Mouse (Mus musculus) MEL (cell line): Measurements from ENCODE around the gene Smap1. TPM values are rescaled to one million over a fixed set of nuclear protein-coding genes. Genes with fewer than 3 reads are reported as not detected.

Source experiments
- DNase-seq: peaks from one replicate; pipeline ENCODE4 v3.0.0; 2011; ENCODE audit warnings: low read depth, low spot score
- H3K27ac ChIP-seq: 2 replicates; pipeline ENCODE4 v1.5.1; 2012; ENCODE audit warnings: low read depth, mild to moderate bottlenecking, control low read depth, low read length, moderate library complexity; ENCODE audit not compliant: control insufficient read depth
- H3K27me3 ChIP-seq, 2 experiments: fragments of 150-350 bp in 1 of 2; sonication (generic) in 1 of 2; 2 replicates each; pipeline ENCODE4 v1.6.1; 2012; ENCODE audit warnings: low read length in 2 of 2, mild to moderate bottlenecking in 2 of 2, improper control_type of control experiment in 1 of 2, moderate library complexity in 1 of 2; ENCODE audit not compliant: insufficient read depth in 2 of 2, control insufficient read depth in 1 of 2
- H3K36me3 ChIP-seq, 2 experiments: 2 replicates each; pipeline ENCODE4 v1.6.1; 2012 to 2014; ENCODE audit warnings: low read length in 2 of 2, improper control_type of control experiment in 1 of 2, inconsistent platforms in 1 of 2, mild to moderate bottlenecking in 1 of 2; ENCODE audit not compliant: insufficient read depth in 2 of 2, control insufficient read depth in 1 of 2
- H3K4me1 ChIP-seq, 2 experiments: fragments of 150-350 bp in 1 of 2; sonication (generic) in 1 of 2; 2 replicates each; pipeline ENCODE4 v1.6.1; 2012; ENCODE audit warnings: low read length in 2 of 2, improper control_type of control experiment in 1 of 2, mild to moderate bottlenecking in 1 of 2; ENCODE audit not compliant: insufficient read depth in 2 of 2, control insufficient read depth in 1 of 2
- H3K4me3 ChIP-seq, 2 experiments: fragments of 150-350 bp in 1 of 2; sonication (generic) in 1 of 2; 2 replicates each; pipeline ENCODE4 v1.5.1; 2012; ENCODE audit warnings: low read depth in 2 of 2, low read length in 2 of 2, mild to moderate bottlenecking in 2 of 2, moderate library complexity in 2 of 2, control low read depth in 1 of 2, improper control_type of control experiment in 1 of 2; ENCODE audit not compliant: control insufficient read depth in 1 of 2, insufficient read depth in 1 of 2
- H3K79me2 ChIP-seq: 2 replicates; pipeline ENCODE4 v1.6.1; 2012; ENCODE audit warnings: mild to moderate bottlenecking, low read length, moderate library complexity; ENCODE audit not compliant: control insufficient read depth, poor library complexity, insufficient read depth
- H3K9ac ChIP-seq: 2 replicates; pipeline ENCODE4 v1.6.1; 2012; ENCODE audit warnings: low read depth, mild to moderate bottlenecking, control low read depth, low read length, moderate library complexity; ENCODE audit not compliant: control insufficient read depth, poor library complexity, severe bottlenecking
- H3K9me3 ChIP-seq: fragments of 150-350 bp; sonication (generic); replicated peaks from 2 replicates; pipeline ENCODE4 v1.6.1; 2012; ENCODE audit warnings: mild to moderate bottlenecking, low read length, improper control_type of control experiment, moderate library complexity; ENCODE audit not compliant: insufficient read depth
- BHLHE40 ChIP-seq: IDR thresholded peaks from 2 replicates; pipeline ENCODE4 v1.6.1; 2012; ENCODE audit warnings: low read depth, mild to moderate bottlenecking, inconsistent platforms, low read length, improper control_type of control experiment, borderline replicate concordance
- CHD1 ChIP-seq: IDR thresholded peaks from 2 replicates; pipeline ENCODE4 v1.6.1; 2012; ENCODE audit warnings: low read depth, mild to moderate bottlenecking, inconsistent platforms, low read length, improper control_type of control experiment
- CHD2 ChIP-seq: IDR thresholded peaks from 2 replicates; pipeline ENCODE4 v1.6.1; 2011; ENCODE audit warnings: low read length, improper control_type of control experiment
- CTCF ChIP-seq, 3 experiments: IDR thresholded peaks in 2 of 3; conservative IDR thresholded peaks in 1 of 3; 2 replicates each; pipeline ENCODE4 v1.5.1; 2011 to 2012; ENCODE audit warnings: low read length in 3 of 3, low read depth in 2 of 3, mild to moderate bottlenecking in 2 of 3, improper control_type of control experiment in 1 of 3, inconsistent platforms in 1 of 3, mixed read lengths in 1 of 3, moderate library complexity in 1 of 3; ENCODE audit not compliant: control insufficient read depth in 1 of 3, insufficient read depth in 1 of 3, poor library complexity in 1 of 3, severe bottlenecking in 1 of 3
- E2F4 ChIP-seq: IDR thresholded peaks from 2 replicates; pipeline ENCODE4 v1.6.1; 2011; ENCODE audit warnings: low read depth, low read length, improper control_type of control experiment, borderline replicate concordance
- ELF1 ChIP-seq: IDR thresholded peaks from 2 replicates; pipeline ENCODE4 v1.6.1; 2014; ENCODE audit warnings: low read depth, mild to moderate bottlenecking, inconsistent platforms, low read length, improper control_type of control experiment, moderate library complexity
- EP300 ChIP-seq, 2 experiments: IDR thresholded peaks; 2 replicates each; pipeline ENCODE4 v1.6.1; 2011; ENCODE audit warnings: improper control_type of control experiment in 2 of 2, low read length in 2 of 2, low read depth in 1 of 2, mild to moderate bottlenecking in 1 of 2
- ETS1 ChIP-seq: IDR thresholded peaks from 2 replicates; pipeline ENCODE4 v1.6.1; 2012; ENCODE audit warnings: low read depth, mild to moderate bottlenecking, inconsistent platforms, low read length, improper control_type of control experiment, moderate library complexity
- GABPA ChIP-seq: IDR thresholded peaks from 2 replicates; pipeline ENCODE4 v1.6.1; 2012; ENCODE audit warnings: low read depth, mild to moderate bottlenecking, inconsistent platforms, low read length, improper control_type of control experiment, moderate library complexity
- GATA1 ChIP-seq: IDR thresholded peaks from 2 replicates; pipeline ENCODE4 v1.6.1; 2011; ENCODE audit warnings: low read depth, low read length, improper control_type of control experiment
- HCFC1 ChIP-seq: IDR thresholded peaks from 2 replicates; pipeline ENCODE4 v1.6.1; 2012; ENCODE audit warnings: low read depth, mild to moderate bottlenecking, inconsistent platforms, low read length, improper control_type of control experiment, moderate library complexity
- JUND ChIP-seq: IDR thresholded peaks from 2 replicates; pipeline ENCODE4 v1.6.1; 2011; ENCODE audit warnings: low read depth, mild to moderate bottlenecking, improper control_type of control experiment, low read length
- KAT2A ChIP-seq: conservative IDR thresholded peaks from 2 replicates; pipeline ENCODE4 v1.6.1; 2012; ENCODE audit warnings: low read depth, low read length, improper control_type of control experiment, inconsistent platforms
- MAFK ChIP-seq: IDR thresholded peaks from 2 replicates; pipeline ENCODE4 v1.6.1; 2011; ENCODE audit warnings: low read depth, mild to moderate bottlenecking, low read length, improper control_type of control experiment, borderline replicate concordance
- MAX ChIP-seq: IDR thresholded peaks from 2 replicates; pipeline ENCODE4 v1.6.1; 2011; ENCODE audit warnings: low read length, improper control_type of control experiment
- MEF2A ChIP-seq: IDR thresholded peaks from 2 replicates; pipeline ENCODE4 v1.6.1; 2014; ENCODE audit warnings: low read depth, mild to moderate bottlenecking, inconsistent platforms, low read length, improper control_type of control experiment; ENCODE audit not compliant: poor library complexity, insufficient replicate concordance, severe bottlenecking; ENCODE audit errors: extremely low read depth
- MXI1 ChIP-seq: IDR thresholded peaks from 2 replicates; pipeline ENCODE4 v1.6.1; 2011; ENCODE audit warnings: mild to moderate bottlenecking, low read depth, low read length, improper control_type of control experiment
- MYB ChIP-seq: IDR thresholded peaks from 2 replicates; pipeline ENCODE4 v1.6.1; 2011; ENCODE audit warnings: mild to moderate bottlenecking, low read depth, low read length, improper control_type of control experiment
- MYC ChIP-seq: IDR thresholded peaks from 2 replicates; pipeline ENCODE4 v1.6.1; 2011; ENCODE audit warnings: low read depth, mild to moderate bottlenecking, low read length, improper control_type of control experiment, moderate library complexity
- NELFE ChIP-seq: IDR thresholded peaks from 2 replicates; pipeline ENCODE4 v1.6.1; 2011; ENCODE audit warnings: low read depth, low read length, improper control_type of control experiment
- NRF1 ChIP-seq: IDR thresholded peaks from 2 replicates; pipeline ENCODE4 v1.6.1; 2014; ENCODE audit warnings: low read depth, mild to moderate bottlenecking, inconsistent platforms, low read length, improper control_type of control experiment, moderate library complexity; ENCODE audit not compliant: poor library complexity, insufficient read depth, severe bottlenecking
- POLR2A ChIP-seq, 2 experiments: IDR thresholded peaks; 2 replicates each; pipeline ENCODE4 v1.6.1; 2011 to 2012; ENCODE audit warnings: low read length in 2 of 2, mild to moderate bottlenecking in 2 of 2, control low read depth in 1 of 2, improper control_type of control experiment in 1 of 2, low read depth in 1 of 2, moderate library complexity in 1 of 2; ENCODE audit not compliant: control insufficient read depth in 1 of 2, insufficient read depth in 1 of 2, poor library complexity in 1 of 2
- POLR2AphosphoS5 ChIP-seq: IDR thresholded peaks from 2 replicates; pipeline ENCODE4 v1.6.1; 2012; ENCODE audit warnings: low read depth, borderline replicate concordance, mild to moderate bottlenecking, inconsistent platforms, low read length, moderate library complexity, mixed read lengths
- RAD21 ChIP-seq: IDR thresholded peaks from 2 replicates; pipeline ENCODE4 v1.6.1; 2011; ENCODE audit warnings: mild to moderate bottlenecking, low read depth, low read length, improper control_type of control experiment
- RCOR1 ChIP-seq: IDR thresholded peaks from 2 replicates; pipeline ENCODE4 v1.6.1; 2012; ENCODE audit warnings: low read depth, mild to moderate bottlenecking, inconsistent platforms, low read length, improper control_type of control experiment
- SIN3A ChIP-seq: IDR thresholded peaks from 2 replicates; pipeline ENCODE4 v1.6.1; 2012; ENCODE audit warnings: low read length, improper control_type of control experiment, inconsistent platforms
- SMC3 ChIP-seq: IDR thresholded peaks from 2 replicates; pipeline ENCODE4 v1.6.1; 2011; ENCODE audit warnings: low read depth, low read length, improper control_type of control experiment
- TAL1 ChIP-seq: IDR thresholded peaks from 2 replicates; pipeline ENCODE4 v1.6.1; 2012; ENCODE audit warnings: mild to moderate bottlenecking, inconsistent platforms, low read length, moderate library complexity, mixed read lengths
- TBP ChIP-seq: IDR thresholded peaks from 2 replicates; pipeline ENCODE4 v1.8.0; 2011; ENCODE audit warnings: low read depth, low read length, improper control_type of control experiment
- TCF12 ChIP-seq: IDR thresholded peaks from 2 replicates; pipeline ENCODE4 v1.6.1; 2014; ENCODE audit warnings: low read depth, mild to moderate bottlenecking, inconsistent platforms, low read length, improper control_type of control experiment, moderate library complexity
- UBTF ChIP-seq: IDR thresholded peaks from 2 replicates; pipeline ENCODE4 v1.6.1; 2012; ENCODE audit warnings: low read depth, mild to moderate bottlenecking, inconsistent platforms, low read length, improper control_type of control experiment, moderate library complexity, borderline replicate concordance; ENCODE audit not compliant: insufficient read depth
- USF1 ChIP-seq: IDR thresholded peaks from 2 replicates; pipeline ENCODE4 v1.6.1; 2014; ENCODE audit warnings: low read depth, mild to moderate bottlenecking, inconsistent platforms, low read length, improper control_type of control experiment, moderate library complexity
- USF2 ChIP-seq, 2 experiments: IDR thresholded peaks; 2 replicates each; pipeline ENCODE4 v1.6.1; 2011 to 2012; ENCODE audit warnings: improper control_type of control experiment in 2 of 2, low read length in 2 of 2, borderline replicate concordance in 1 of 2, inconsistent platforms in 1 of 2, low read depth in 1 of 2, mild to moderate bottlenecking in 1 of 2; ENCODE audit not compliant: insufficient read depth in 1 of 2
- ZKSCAN1 ChIP-seq: IDR thresholded peaks from 2 replicates; pipeline ENCODE4 v1.6.1; 2012; ENCODE audit warnings: low read depth, mild to moderate bottlenecking, inconsistent platforms, low read length, improper control_type of control experiment, moderate library complexity
- ZMIZ1 ChIP-seq: IDR thresholded peaks from 2 replicates; pipeline ENCODE4 v1.6.1; 2012; ENCODE audit warnings: low read depth, mild to moderate bottlenecking, inconsistent platforms, low read length, improper control_type of control experiment, moderate library complexity
- polyA plus RNA-seq, 2 experiments: library from polyadenylated mRNA; stranded (reverse) in 1 of 2; unstranded in 1 of 2; fragments of >175 nt in 1 of 2; fragments of >200 nt in 1 of 2; gene quantifications; 2 replicates each; pipeline versions ENCODE4 v1.2.1 to v1.2.4; 2012; ENCODE audit warnings: low replicate concordance in 2 of 2, low read depth in 1 of 2; ENCODE audit not compliant: insufficient read length in 2 of 2, insufficient read depth in 1 of 2, missing spikeins in 1 of 2
- total RNA-seq: library from RNA; depleted of rRNA; stranded (reverse); fragments of 300-350 nt; gene quantifications from 2 replicates; pipeline ENCODE4 v1.2.3, GENCODE M21; 2012

Smap1 gene
- total and polyA plus RNA-seq, 3 experiments, result 27.2 to 128 (median 86.4) TPM

DNA sequence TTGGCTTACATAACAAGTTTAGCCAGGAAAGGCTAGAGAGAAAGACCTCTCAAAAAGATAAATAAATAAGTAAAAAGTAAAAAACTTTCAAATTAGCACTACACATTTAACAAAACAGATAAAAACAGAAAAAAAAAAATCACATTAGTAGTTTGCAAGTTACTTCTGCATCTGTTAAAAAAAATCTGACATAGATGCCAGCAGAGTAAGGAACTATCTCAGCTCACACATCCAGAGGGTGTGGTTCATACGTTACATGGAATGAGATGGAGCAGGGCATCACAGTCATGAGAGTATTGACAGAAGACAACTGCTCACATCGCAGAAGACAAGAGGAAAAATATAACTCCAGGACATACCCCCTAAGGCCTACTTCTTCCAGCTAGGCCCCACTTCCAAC lies 19.4 kb downstream of the Smap1 start (continued):
- TF ChIP-seq MEF2A, result no peak
- TF ChIP-seq JUND, result no peak
- TF ChIP-seq TBP, result no peak

DNA sequence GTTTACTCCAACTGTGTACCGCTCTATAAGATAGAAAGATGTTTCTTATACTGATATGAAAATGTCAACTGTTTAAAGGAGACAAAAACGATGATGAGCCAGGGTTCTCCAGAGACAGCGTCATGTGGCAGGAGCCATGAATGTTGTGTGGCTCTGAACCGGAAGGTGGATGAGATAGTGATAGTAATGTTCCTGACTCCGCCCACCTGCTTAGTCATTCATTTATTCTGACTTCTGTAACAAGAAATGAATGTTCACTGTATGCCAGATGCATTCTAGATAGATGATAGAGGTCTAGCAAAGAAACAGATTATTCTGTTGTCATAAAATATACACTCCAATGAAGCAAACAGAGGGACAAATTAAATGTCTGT lies 22.5 kb downstream of the Smap1 start:
- Histone ChIP-seq H3K27me3 (no peaks in the 10 kb centered on the region), H3K27ac (peak overlapping the region; percentile 83), H3K79me2 (peaks cover 6% of the 10 kb centered on the region; the same call in 1 of the 2 replicates), H3K4me1 (peaks cover 16 to 23% of the 10 kb centered on the region in 2 experiments), H3K9ac (peak overlapping the region; percentile 12; the same call in 1 of the 2 replicates), H3K4me3 (0 out of 4 replicates have a peak overlapping the region, but pooled peaks of 1 of the 2 experiments have one; percentile 10), H3K9me3 (no peaks in the 10 kb centered on the region), H3K36me3 (peaks cover 1 to 32% of the 10 kb centered on the region in 2 experiments; a peak in 3 of 4 replicates)
- DNase-seq, result peak; percentile 78
- TF ChIP-seq ELF1 (no peak), BHLHE40 (no peak), POLR2AphosphoS5 (no peak), RCOR1 (peak; percentile 50), TBP (no peak), EP300 (IDR thresholded peaks at IDR 0.05; ENCODE audit: low read depth in 1 of 2, low read length in 2 of 2) (peak; percentile 60 to 79), NRF1 (no peak), E2F4 (no peak), ZKSCAN1 (no peak), MXI1 (no peak), SIN3A (no peak; the same call in 1 of the 2 replicates), MEF2A (no peak), MYB (no peak), NELFE (no peak), MYC (no peak), SMC3 (no peak), CTCF (IDR thresholded peaks at IDR 0.05 in 2 of 3, conservative IDR thresholded peaks at IDR 0.05 in 1 of 3; ENCODE audit: control insufficient read depth in 1 of 3, insufficient read depth in 1 of 3, low read depth in 2 of 3, low read length in 3 of 3, poor library complexity in 1 of 3, severe bottlenecking in 1 of 3) (no peak), HCFC1 (no peak), MAFK (no peak), USF2 (IDR thresholded peaks at IDR 0.05; ENCODE audit: borderline replicate concordance in 1 of 2, insufficient read depth in 1 of 2, low read depth in 1 of 2, low read length in 2 of 2) (no peak), POLR2A (IDR thresholded peaks at IDR 0.05; ENCODE audit: control insufficient read depth in 1 of 2, insufficient read depth in 1 of 2, low read depth in 1 of 2, low read length in 2 of 2, poor library complexity in 1 of 2) (no peak), JUND (no peak), TAL1 (peak; percentile 57; the same call in 1 of the 2 replicates), KAT2A (no peak), RAD21 (no peak), ETS1 (peak; percentile 58), GABPA (no peak), GATA1 (peak; percentile 70; the same call in 1 of the 2 replicates), USF1 (peak; percentile 64), CHD2 (no peak), TCF12 (peak; percentile 49), ZMIZ1 (no peak), UBTF (no peak), CHD1 (0 out of 2 replicates have a peak, but pooled peaks have one; percentile 63), MAX (0 out of 2 replicates have a peak, but pooled peaks have one; percentile 29)
